Mouse (Mus musculus) layer of hippocampus, adult 2 months (tissue): ENCODE measurements around the gene Sncg. TPM values are rescaled to one million over a fixed set of nuclear protein-coding genes. Genes with fewer than 3 reads are reported as not detected.
"Not testable (repeated sequence)": the region's sequence is repeated elsewhere in the genome, so short reads cannot be mapped to it uniquely, and the experiment has no call there.

Experiments used
- DNase-seq, 2 experiments: peaks; one replicate each; pipeline ENCODE4 v3.0.0; 2022; ENCODE audit warnings: low spot score in 2 of 2
- H3K27ac ChIP-seq: fragments of 200-600 bp; 2 replicates; pipeline ENCODE4 v1.8.1; 2022
- H3K4me3 ChIP-seq: fragments of 200-600 bp; 2 replicates; pipeline ENCODE4 v1.8.1; 2022; ENCODE audit warnings: mild to moderate bottlenecking
- CTCF ChIP-seq: fragments of 200-600 bp; conservative IDR thresholded peaks from 2 replicates; pipeline ENCODE4 v1.8.1; 2022; ENCODE audit warnings: antibody characterized with exemption, mild to moderate bottlenecking, moderate library complexity
- long read RNA-seq, 2 experiments: library from polyadenylated mRNA; stranded (forward); transcript quantifications; one replicate each; pipeline ENCODE4 v2.0.0; 2021; ENCODE audit warnings: borderline mapping rate in 2 of 2
- total RNA-seq, 2 experiments: library from RNA; stranded (reverse); gene quantifications; 2 replicates each; pipeline ENCODE4 v1.2.3; 2021

Sncg gene
- total RNA-seq = 1 to 10 TPM; 4.8 to 6.7 TPM
- long read RNA-seq, experiment 1, partial matches to known transcripts = 0 of 4 reads
- long read RNA-seq, experiment 1, other reads (novel, unspliced or antisense) = 0 of 4 reads
- long read RNA-seq, experiment 2, partial matches to known transcripts = 0 of 4 reads
- long read RNA-seq, experiment 2, other reads (novel, unspliced or antisense) = 0 of 4 reads

DNA sequence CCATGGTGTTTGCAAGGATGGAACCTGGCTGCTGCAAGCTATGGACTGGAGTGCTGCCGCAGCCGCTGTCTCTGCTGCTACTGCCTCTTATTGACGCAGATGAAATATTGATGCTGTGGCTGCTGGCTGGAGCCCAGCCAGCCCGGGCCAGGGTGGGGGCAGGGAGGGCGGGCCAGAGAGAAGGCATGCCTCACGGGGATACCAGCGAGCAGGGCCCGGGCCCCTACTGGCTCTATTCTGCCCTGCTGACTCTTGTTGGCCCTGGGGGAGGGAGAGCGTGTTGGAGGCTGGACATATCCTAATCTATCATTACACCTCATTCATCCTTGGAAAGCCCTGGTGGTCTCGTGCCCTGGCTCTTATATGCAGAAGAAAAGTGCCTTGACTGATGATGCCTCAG lies at the start of gene Sncg:
Gene Sncg (minus strand): TSS at position 213 of the 400 bp plus-strand sequence.
- no peak for TF ChIP-seq CTCF

DNA sequence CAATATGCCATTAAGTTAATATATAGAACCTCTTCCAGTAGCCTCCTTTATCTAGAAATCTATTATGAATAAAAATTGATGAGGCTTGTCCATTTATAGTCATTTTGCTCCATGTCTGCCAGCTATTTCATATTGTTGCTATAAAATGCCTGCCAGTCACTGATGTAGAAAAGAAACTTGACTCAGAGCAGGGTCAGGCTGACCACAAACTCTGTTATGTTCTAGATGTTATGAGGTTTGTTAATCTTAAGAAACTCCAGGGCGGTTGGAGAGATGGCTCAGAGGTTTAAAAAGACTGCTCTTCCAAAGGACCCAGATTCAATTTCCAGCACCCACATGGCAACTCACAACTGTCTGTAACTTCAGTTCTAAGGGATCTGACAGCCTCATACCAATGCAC lies 46.5 kb upstream of the Sncg start:
- no peak for TF ChIP-seq CTCF
- DNase-seq = no peak
- Histone ChIP-seq H3K27ac (no peak overlapping the region), H3K4me3 (no peak overlapping the region)

More for the DNA sequence above, at the start of gene Sncg:
- peak within 1 kb of the TSS; percentile 39; the same call in 1 of the 2 replicates for H3K27ac ChIP-seq
- 0 out of 2 replicates have a peak within 1 kb of the TSS, but pooled peaks have one; percentile 13 for H3K4me3 ChIP-seq
- DNase-seq = no peak

DNA sequence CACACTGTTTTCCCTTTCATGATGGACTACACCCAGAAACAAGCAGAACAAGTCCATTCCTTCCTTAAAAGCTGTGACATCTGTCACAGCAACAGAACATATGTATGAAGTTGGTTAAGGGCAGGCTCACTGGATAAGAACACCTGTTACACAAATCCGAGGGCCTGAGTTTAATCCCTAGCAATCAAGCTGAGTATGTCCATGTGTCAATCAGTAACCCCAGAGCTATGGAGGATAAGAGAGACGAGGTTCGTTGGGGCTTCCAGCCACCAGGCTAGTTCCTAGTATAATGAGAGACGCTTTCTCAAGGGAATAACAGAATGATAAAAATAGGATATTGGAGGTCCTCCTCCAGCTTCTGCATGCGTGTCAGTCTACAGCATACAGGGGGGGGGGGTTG lies 42.9 kb upstream of the Sncg start:
- TF ChIP-seq CTCF = no peak
- no peak for DNase-seq
- Histone ChIP-seq H3K27ac (no peak overlapping the region), H3K4me3 (no peak overlapping the region)

DNA sequence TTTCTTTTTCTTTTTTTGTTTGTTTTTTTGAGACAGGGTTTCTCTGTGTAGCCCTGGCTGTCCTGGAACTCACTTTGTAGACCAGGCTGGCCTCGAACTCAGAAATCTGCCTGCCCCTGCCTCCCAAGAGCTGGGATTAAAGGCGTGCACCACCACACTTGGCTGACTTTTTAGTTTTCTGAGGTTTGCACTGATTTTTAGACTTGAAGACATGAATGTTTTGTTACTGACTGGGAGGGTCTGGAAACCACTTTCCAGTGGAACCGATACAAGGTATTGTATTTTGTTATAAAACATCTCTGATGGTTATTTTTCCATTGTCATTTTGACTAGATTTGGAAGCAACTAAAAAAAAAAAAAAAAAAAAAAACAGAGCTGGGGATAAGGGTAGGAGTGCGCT lies 42.4 kb upstream of the Sncg start:
- DNase-seq, H3K4me3 ChIP-seq, H3K27ac ChIP-seq: not testable (repeated sequence)

DNA sequence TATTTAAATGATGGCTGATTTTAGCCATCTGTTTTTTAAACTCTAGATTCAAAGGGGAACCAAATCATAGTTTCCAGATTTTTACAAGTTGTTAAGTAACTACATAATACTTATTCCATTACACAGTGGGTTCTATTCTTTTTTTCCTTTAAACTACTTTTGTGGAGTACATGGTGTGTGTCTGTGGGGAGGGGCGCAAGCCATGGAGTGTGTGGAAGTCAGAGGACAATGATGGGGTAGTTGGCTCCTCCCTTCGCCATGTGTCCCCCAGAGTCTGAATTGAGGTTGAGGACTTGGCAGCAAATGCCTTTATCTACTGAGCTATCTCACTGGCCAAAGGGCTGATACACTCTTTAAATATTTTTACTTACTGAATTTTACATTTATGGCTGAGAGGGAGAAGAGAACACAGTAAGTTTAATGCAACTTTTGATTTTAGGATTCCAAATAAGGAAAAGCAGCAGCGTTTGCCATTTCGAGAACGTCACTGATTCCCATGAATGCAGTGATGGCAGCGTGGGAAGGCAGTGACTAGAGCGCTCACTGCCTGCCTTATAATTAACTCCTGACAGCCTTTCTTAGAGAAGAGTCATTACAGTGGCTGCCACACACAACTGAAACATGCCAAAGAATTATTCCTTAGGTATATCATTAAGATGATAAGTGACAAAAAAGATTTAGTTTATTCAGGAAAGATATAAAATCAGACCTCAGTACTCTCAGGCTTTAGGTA lies 37.7 kb upstream of the Sncg start:
- no peak for TF ChIP-seq CTCF
- no peak for DNase-seq
- Histone ChIP-seq H3K4me3 (no peak overlapping the region), H3K27ac (no peak overlapping the region)

DNA sequence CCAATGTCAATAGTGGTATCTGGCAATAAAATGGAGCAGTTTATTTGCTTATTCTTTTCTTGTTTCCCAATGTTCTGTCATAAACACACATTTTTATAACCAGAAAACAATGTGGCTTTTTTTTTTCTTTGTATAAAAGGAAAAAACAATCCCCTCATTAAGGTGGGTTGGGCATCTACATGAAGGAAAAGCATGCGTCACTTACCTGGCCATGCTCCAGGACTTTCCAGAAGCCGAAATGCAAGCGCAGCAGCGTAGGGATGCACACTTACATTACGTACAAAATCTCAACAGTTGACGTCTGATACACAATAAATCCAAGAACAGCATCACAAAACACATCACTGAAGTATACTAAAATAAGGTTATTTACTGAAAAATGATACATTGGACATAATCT lies 36.1 kb upstream of the Sncg start:
- no peak for TF ChIP-seq CTCF
- Histone ChIP-seq H3K4me3 (no peak overlapping the region), H3K27ac (no peak overlapping the region)
- DNase-seq = no peak

DNA sequence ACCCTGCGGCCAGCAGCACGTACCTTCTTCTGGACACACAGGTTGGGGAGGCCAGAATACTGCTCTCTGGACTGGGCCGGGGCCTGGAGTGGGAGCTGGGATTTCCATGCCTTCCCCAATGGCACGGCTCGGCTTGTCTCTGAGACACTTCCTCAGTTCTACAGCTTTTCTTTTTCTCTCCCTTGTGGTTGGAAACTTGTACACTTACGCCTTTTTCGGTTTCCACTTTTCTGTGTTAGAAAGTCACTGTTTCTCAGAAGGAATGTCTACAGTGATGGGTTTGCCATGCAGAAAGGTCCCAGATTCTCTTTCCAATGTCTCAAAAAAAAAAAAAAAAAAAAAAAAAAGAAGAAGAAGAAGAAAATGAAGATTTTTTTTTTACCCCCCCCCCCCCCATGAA lies 28.8 kb upstream of the Sncg start:
- Histone ChIP-seq H3K4me3 (no peak overlapping the region), H3K27ac (no peak overlapping the region)
- no peak for DNase-seq
- TF ChIP-seq CTCF = no peak

DNA sequence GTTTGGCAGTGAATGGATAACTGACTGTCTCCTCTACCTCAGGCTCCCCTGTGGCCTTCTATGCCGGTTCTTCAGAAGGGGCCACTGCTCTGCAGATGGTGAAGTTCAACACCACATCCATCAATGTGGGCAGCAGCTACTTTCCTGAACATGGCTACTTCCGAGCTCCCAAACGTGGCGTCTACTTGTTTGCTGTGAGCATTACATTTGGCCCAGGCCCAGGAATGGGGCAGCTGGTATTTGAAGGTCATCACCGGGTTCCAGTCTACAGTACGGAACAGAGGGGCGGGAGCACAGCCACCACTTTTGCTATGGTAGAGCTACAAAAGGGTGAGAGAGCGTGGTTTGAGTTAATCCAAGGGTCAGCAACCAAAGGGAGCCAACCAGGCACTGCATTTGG lies 28.3 kb upstream of the Sncg start:
- no peak for DNase-seq
- Histone ChIP-seq H3K27ac (no peak overlapping the region), H3K4me3 (no peak overlapping the region)
- TF ChIP-seq CTCF = no peak

DNA sequence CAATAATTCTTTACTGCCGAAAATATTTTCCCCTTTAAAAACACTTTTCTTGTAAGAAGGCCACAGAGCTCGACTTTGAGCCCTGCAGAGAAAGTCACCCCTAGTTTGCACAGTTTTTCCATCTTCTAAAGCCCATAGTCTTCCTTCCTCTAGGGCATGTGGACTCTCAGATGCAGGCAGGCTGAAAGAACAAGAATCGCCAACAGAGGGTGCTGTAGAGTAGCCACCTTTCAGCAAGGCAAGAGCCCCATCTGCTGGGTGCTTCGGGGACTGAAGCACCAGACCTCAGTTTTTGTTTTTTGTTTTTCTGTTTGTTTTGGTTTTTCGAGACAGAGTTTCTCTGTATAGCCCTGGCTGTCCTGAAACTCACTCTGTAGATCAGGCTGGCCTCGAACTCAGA lies 26.5 kb upstream of the Sncg start:
- Histone ChIP-seq H3K4me3 (no peak overlapping the region), H3K27ac (no peak overlapping the region)
- peak; percentile 69 to 84 for DNase-seq
- peak; percentile 97 for TF ChIP-seq CTCF

DNA sequence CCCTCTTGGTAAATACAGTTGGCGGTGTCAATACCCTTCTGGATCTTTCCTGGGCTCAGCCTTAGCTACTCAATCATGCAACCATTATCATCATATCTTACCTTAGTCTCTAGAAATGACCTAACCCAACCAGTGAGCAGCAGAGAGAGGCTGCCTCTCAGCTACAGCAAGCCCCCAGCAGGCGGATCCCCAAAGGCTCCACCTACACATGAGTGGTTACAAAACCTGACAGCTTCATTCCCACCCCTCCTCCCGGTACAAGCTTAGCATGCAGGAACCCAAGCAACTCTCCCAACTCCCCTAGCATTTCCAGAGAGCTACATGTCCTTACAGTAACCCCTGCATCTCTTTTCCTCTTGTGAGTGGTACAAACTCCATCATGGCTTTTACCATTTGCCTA lies 25.4 kb upstream of the Sncg start:
- DNase-seq = no peak
- no peak for TF ChIP-seq CTCF

DNA sequence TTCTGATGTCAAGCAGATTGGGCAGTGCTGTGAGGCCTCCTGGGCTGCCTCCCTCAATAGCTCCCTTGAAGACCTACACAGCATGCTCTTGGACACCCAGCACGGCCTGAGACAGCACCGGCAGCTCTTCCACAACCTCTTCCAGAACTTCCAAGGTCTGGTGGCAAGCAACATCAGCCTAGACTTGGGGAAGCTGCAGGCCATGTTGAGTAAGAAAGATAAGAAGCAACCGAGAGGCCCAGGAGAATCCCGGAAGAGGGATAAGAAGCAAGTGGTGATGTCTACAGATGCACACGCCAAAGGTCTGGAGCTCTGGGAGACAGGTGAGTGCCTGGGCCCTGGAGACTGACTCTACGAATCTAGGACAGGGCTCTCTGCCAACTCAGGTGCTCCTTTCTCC lies 24.7 kb upstream of the Sncg start:
- no peak overlapping the region for H3K4me3 ChIP-seq
- no peak overlapping the region for H3K27ac ChIP-seq
- no peak for DNase-seq
- no peak for TF ChIP-seq CTCF

More for the DNA sequence above, 25.4 kb upstream of the Sncg start:
- H3K4me3 ChIP-seq = no peak overlapping the region
- no peak overlapping the region for H3K27ac ChIP-seq

DNA sequence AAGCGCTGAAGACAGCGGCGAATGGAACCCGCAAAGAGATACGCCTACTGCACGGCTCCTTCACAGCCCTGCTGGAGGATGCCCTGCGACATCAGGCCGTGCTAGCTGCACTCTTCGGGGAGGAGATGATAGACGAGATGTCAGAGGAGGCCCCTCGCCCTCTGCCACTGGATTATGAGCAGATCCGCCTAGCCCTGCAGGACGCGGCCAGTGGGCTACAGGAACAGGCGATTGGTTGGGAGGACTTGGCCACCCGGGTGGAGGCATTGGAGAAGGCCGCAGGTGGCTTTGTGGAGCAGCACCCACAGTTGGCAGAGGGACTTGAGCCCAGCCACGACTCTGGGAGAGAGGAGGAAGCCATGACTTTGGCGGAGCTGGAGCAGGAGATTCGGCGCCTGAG lies 24.3 kb upstream of the Sncg start:
- DNase-seq = no peak
- Histone ChIP-seq H3K4me3 (no peak overlapping the region), H3K27ac (no peak overlapping the region)
- no peak for TF ChIP-seq CTCF

DNA sequence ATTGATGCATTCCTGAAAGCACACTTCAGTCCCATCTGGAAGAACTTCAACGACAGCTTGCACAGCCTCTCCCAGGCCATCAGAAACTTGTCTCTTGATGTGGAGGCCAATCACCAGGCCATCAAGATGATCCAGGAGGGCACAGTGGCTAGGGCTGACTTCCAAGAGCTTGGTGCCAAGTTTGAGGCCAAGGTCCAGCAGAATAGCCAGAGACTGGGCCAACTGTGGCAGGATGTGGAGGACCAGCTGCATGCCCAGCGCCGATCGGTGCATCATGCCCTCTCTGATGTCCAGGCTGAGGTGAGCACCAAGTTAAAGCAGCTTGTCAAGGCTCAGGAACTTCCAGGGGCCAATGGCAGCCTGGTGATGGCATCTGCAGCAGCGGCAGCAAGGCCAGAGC lies 23.3 kb upstream of the Sncg start:
- Histone ChIP-seq H3K27ac (no peak overlapping the region), H3K4me3 (no peak overlapping the region)
- DNase-seq = no peak
- no peak for TF ChIP-seq CTCF

DNA sequence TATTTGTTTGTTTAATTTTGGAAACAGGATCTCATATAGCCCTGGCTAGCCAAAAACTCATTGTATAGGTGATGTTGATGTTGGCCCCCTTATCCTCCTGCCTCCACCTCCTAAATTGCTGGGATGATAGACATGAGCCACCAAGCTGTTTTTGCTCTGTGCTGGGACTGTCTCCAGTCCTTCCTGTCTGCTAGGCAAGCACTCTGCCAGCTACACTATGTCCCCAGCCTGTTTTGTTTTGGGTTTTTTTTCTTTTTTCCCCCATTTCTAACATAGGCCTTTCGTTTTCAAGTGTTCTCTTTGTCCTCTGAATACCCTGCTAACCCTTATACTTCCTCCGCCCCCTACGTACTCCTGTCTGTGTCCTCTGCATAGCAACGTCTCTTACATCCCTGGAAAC lies 18.7 kb upstream of the Sncg start:
- no peak for DNase-seq
- no peak for TF ChIP-seq CTCF
- H3K4me3 ChIP-seq = no peak overlapping the region
- 0 out of 2 replicates have a peak overlapping the region, but pooled peaks have one; percentile 7 for H3K27ac ChIP-seq
